Mouse (Mus musculus): ENCODE data around the gene Cog7.

Gene Cog7

GRCm38 (mm10) chr7:121890636-121891360 is 90.7 kb downstream of the Cog7 start:
- no peak for DNase-seq

- no peak for DNase-seq
Observed at GRCm38 (mm10) chr7:121880246-121880645, 101.3 kb downstream of the Cog7 start.

- DNase-seq, result no peak
Observed at GRCm38 (mm10) chr7:121874784-121875183, 106.7 kb downstream of the Cog7 start.

- DNase-seq, result no peak
Observed at GRCm38 (mm10) chr7:121873998-121874397, 107.5 kb downstream of the Cog7 start.

GRCm38 (mm10) chr7:121871631-121872030 is 109.9 kb downstream of the Cog7 start:
- DNase-seq, result no peak

GRCm38 (mm10) chr7:121864858-121865585 is 116.5 kb downstream of the Cog7 start, which contains the start of gene Scnn1b:
Gene Scnn1b (plus strand): TSS chr7:121865038.
- DNase-seq, result no peak

- peak in 1 of 2 experiments; percentile 20 for DNase-seq
Observed at GRCm38 (mm10) chr7:121858939-121859338, 122.6 kb downstream of the Cog7 start.

- DNase-seq, result no peak
Observed at GRCm38 (mm10) chr7:121857177-121857884, 124.2 kb downstream of the Cog7 start.

- DNase-seq, result no peak
Observed at GRCm38 (mm10) chr7:121848537-121849168, 132.9 kb downstream of the Cog7 start.

GRCm38 (mm10) chr7:121845964-121846363 is 135.5 kb downstream of the Cog7 start:
- no peak for DNase-seq

- DNase-seq, result no peak
Observed at GRCm38 (mm10) chr7:121842234-121842633, 139.3 kb downstream of the Cog7 start.

- DNase-seq, result peak; percentile 29 to 46
Observed at GRCm38 (mm10) chr7:121840810-121841209, 140.7 kb downstream of the Cog7 start.

GRCm38 (mm10) chr7:121836827-121837226 is 144.7 kb downstream of the Cog7 start:
- DNase-seq, result no peak

- no peak for DNase-seq
Observed at GRCm38 (mm10) chr7:121835392-121835791, 146.1 kb downstream of the Cog7 start.

All from cerebellum, postnatal 10 days (tissue).